8 mouse cellular contexts compared by ENCODE assay signal in the genomic region with DNA sequence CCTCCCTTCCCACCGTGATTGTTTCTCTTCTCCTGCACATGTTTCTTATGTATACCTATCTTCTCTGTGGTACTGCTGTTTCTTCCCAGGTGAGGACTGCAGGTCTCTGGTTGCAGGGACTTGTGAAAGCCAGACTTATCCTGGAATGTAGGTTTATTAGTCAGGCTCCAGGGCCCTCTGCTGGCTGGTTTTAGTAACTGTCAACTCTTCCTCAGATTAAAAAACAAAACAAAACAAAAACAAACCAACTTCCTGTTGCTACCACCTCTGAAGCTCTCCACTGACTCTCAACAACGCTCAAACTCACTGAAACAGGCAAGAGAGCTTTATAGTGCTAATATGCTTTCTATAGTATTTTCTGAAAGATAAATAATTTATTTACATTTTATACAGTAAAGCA.
A peak's percentile ranks its signal among the peaks of the same experiment; 100 is the strongest.
DNase-seq lines count a peak whose midpoint lies in the region; ATAC-seq lines count a peak whose summit lies in the region.

No protein-coding gene starts in this region.

- no peaks in the 10 kb centered on the region for H3K9me3 ChIP-seq in forebrain, embryonic 10.5 days
- no peaks in the 10 kb centered on the region for H3K9me3 ChIP-seq in forebrain, embryonic 11.5 days (ENCODE audit: control insufficient read depth, low read length)
- no peaks in the 10 kb centered on the region for H3K9me3 ChIP-seq in embryonic facial prominence, embryonic 11.5 days (replicated peaks; ENCODE audit: control insufficient read depth, low read length)

- H3K36me3 ChIP-seq in forebrain, embryonic 10.5 days (replicated peaks): peaks cover 59% of the 10 kb centered on the region
- H3K36me3 ChIP-seq in forebrain, embryonic 11.5 days (ENCODE audit: control insufficient read depth, insufficient read depth, low read length): no peaks in the 10 kb centered on the region
- H3K36me3 ChIP-seq in embryonic facial prominence, embryonic 11.5 days (replicated peaks; ENCODE audit: control insufficient read depth, insufficient read depth, low read depth, low read length): no peaks in the 10 kb centered on the region

- no peak overlapping the region for H3K27ac ChIP-seq in forebrain, embryonic 10.5 days
- H3K27ac ChIP-seq in forebrain, embryonic 11.5 days (ENCODE audit: low read depth, low read length): no peak overlapping the region
- no peak overlapping the region for H3K27ac ChIP-seq in embryonic facial prominence, embryonic 11.5 days (replicated peaks; ENCODE audit: low read depth, low read length)

- no peak for ATAC-seq in forebrain, embryonic 11.5 days (replicated peaks; ENCODE audit: low FRiP score)
- ATAC-seq in embryonic facial prominence, embryonic 11.5 days (replicated peaks; ENCODE audit: insufficient number of reproducible peaks, low FRiP score, low TSS enrichment, low read depth): no peak
- ATAC-seq in frontal cortex, adult (ENCODE audit: low TSS enrichment): no peak

- peak; percentile 21 for DNase-seq in forebrain, embryonic 10.5 days (ENCODE audit: extremely low spot score, low spot score)
- DNase-seq in forebrain, embryonic 11.5 days (ENCODE audit: low spot score): no peak
- DNase-seq in lung, postnatal 36 days: peak; percentile 46
- DNase-seq in lung, postnatal 10 days: no peak
- peak; percentile 57 for DNase-seq in embryonic facial prominence, embryonic 11.5 days (ENCODE audit: low spot score)
- DNase-seq in thymus, postnatal 25 days: peak; percentile 8
- DNase-seq in urinary bladder, adult 18-20 months (ENCODE audit: low spot score in 2 of 2): no peak

- H3K27me3 ChIP-seq in forebrain, embryonic 10.5 days (ENCODE audit: poor library complexity, severe bottlenecking): no peaks in the 10 kb centered on the region
- no peaks in the 10 kb centered on the region for H3K27me3 ChIP-seq in forebrain, embryonic 11.5 days (ENCODE audit: control insufficient read depth, insufficient read depth, low read length)
- H3K27me3 ChIP-seq in embryonic facial prominence, embryonic 11.5 days (ENCODE audit: control insufficient read depth, insufficient read depth, low read length): no peaks in the 10 kb centered on the region

- H3K9ac ChIP-seq in forebrain, embryonic 11.5 days (ENCODE audit: low read length): no peak overlapping the region
- H3K9ac ChIP-seq in embryonic facial prominence, embryonic 11.5 days (replicated peaks; ENCODE audit: low read length): no peak overlapping the region

- H3K4me3 ChIP-seq in forebrain, embryonic 10.5 days: no peak overlapping the region
- no peak overlapping the region for H3K4me3 ChIP-seq in forebrain, embryonic 11.5 days (ENCODE audit: low read depth, low read length)
- no peak overlapping the region for H3K4me3 ChIP-seq in embryonic facial prominence, embryonic 11.5 days (ENCODE audit: low read depth, low read length)

- H3K4me2 ChIP-seq in forebrain, embryonic 11.5 days (ENCODE audit: low read depth, low read length, severe bottlenecking): no peak overlapping the region
- H3K4me2 ChIP-seq in embryonic facial prominence, embryonic 11.5 days (ENCODE audit: low read depth, low read length): no peak overlapping the region

- peaks cover 4% of the 10 kb centered on the region for H3K4me1 ChIP-seq in forebrain, embryonic 10.5 days
- H3K4me1 ChIP-seq in forebrain, embryonic 11.5 days (replicated peaks; ENCODE audit: control insufficient read depth, insufficient read depth, low read length): no peaks in the 10 kb centered on the region
- H3K4me1 ChIP-seq in embryonic facial prominence, embryonic 11.5 days (ENCODE audit: control insufficient read depth, insufficient read depth, low read length): no peaks in the 10 kb centered on the region

- 86% methylated on average over 2 of the region's 2 CpGs for WGBS in forebrain, embryonic 10.5 days
- WGBS in forebrain, embryonic 11.5 days: 85% methylated on average over 2 of the region's 2 CpGs
- 67% methylated on average over 2 of the region's 2 CpGs for WGBS in embryonic facial prominence, embryonic 11.5 days

Comparison
In these comparisons a context has a peak if more than half of its experiments do, and no peak if none do; other contexts are left out.
1. DNase-seq: peak in forebrain, embryonic 10.5 days (single experiment), lung, postnatal 36 days (single experiment), embryonic facial prominence, embryonic 11.5 days (single experiment) and thymus, postnatal 25 days (single experiment); none in forebrain, embryonic 11.5 days (single experiment), lung, postnatal 10 days (single experiment) and urinary bladder, adult 18-20 months (0 of 2).